Mouse (Mus musculus) cerebellum, adult 2 months (tissue): ENCODE results near the gene Lrmda. TPM values are rescaled to one million over a fixed set of nuclear protein-coding genes. Genes with fewer than 3 reads are reported as not detected.

Experiments
- DNase-seq, 2 experiments: peaks; one replicate each; pipeline ENCODE4 v3.0.0; 2021
- H3K27ac ChIP-seq: fragments of 200-500 bp; 2 replicates; pipeline ENCODE4 v1.5.1; 2012; ENCODE audit warnings: low read length, control low read depth, inconsistent platforms; ENCODE audit not compliant: insufficient read depth
- H3K27me3 ChIP-seq: fragments of 200-500 bp; 2 replicates; pipeline ENCODE4 v1.6.1; 2012; ENCODE audit warnings: inconsistent platforms, mild to moderate bottlenecking, low read length, moderate library complexity; ENCODE audit not compliant: control insufficient read depth, insufficient read depth
- H3K4me1 ChIP-seq: fragments of 200-500 bp; 2 replicates; pipeline ENCODE4 v1.6.1; 2011; ENCODE audit warnings: low read length; ENCODE audit not compliant: control insufficient read depth, insufficient read depth
- H3K4me3 ChIP-seq: fragments of 200-500 bp; replicated peaks from 2 replicates; pipeline ENCODE3; 2011; ENCODE audit warnings: mild to moderate bottlenecking, low read depth, low read length, control low read depth; ENCODE audit not compliant: insufficient read depth
- CTCF ChIP-seq: fragments of 200-500 bp; IDR thresholded peaks from 2 replicates; pipeline ENCODE4 v1.5.1; 2011; ENCODE audit warnings: low read depth, mild to moderate bottlenecking, control low read depth, low read length, moderate library complexity, borderline replicate concordance; ENCODE audit not compliant: insufficient read depth
- POLR2A ChIP-seq: fragments of 200-500 bp; IDR thresholded peaks from 2 replicates; pipeline ENCODE4 v1.6.1; 2011; ENCODE audit warnings: low read length, control low read depth, borderline replicate concordance; ENCODE audit not compliant: insufficient read depth
- WGBS: fragments of 180-500 bp; shearing (Covaris S2); methylation state at CpG from one replicate; pipeline ENCODE4 v1.1.7; 2018; 5-methylcytosine and 5-hydroxymethylcytosine counted together
- polyA plus RNA-seq: library from polyadenylated mRNA; depleted of rRNA; stranded (reverse); fragments of >200 nt; gene quantifications from 2 replicates; pipeline ENCODE4 v1.2.3, GENCODE M21; 2012

Lrmda gene
- polyA plus RNA-seq, 1 experiment, result 0.65 TPM

DNA sequence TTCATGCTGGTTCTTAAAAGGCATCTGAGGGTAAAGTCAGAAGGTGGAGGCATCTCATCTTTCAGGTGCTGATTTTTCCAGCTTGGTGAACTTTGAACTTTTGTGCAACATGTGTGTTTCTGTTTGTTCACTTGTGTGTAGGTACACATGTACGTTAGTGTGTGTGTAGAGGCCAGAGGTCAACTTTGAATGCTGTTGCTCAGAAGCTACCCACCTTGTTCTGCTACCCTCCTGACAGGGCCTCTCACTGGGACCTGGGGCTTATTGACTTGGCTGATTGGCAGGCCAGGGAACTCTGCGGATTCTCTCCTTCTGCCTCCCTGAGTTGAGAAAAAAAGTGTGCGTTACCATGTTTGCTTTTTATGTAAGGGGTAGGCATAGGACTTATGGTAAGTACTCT, 203.1 kb downstream of the Lrmda start:
- Histone ChIP-seq H3K4me3 (no peak overlapping the region), H3K27me3 (no peaks in the 10 kb centered on the region), H3K27ac (no peak overlapping the region), H3K4me1 (no peaks in the 10 kb centered on the region)
- DNase-seq, result no peak
- no peak for TF ChIP-seq POLR2A
- TF ChIP-seq CTCF, result no peak
- 92% methylated on average over 3 of the region's 3 CpGs for WGBS

GRCm38 (mm10) chr14:22226205-22226604, 206.7 kb downstream of the Lrmda start:
- 90% methylated on average over 2 of the region's 2 CpGs for WGBS
- no peak for DNase-seq
- Histone ChIP-seq H3K4me1 (no peaks in the 10 kb centered on the region), H3K27me3 (no peaks in the 10 kb centered on the region), H3K27ac (no peak overlapping the region), H3K4me3 (no peak overlapping the region)
- TF ChIP-seq CTCF (no peak), POLR2A (no peak)

DNA sequence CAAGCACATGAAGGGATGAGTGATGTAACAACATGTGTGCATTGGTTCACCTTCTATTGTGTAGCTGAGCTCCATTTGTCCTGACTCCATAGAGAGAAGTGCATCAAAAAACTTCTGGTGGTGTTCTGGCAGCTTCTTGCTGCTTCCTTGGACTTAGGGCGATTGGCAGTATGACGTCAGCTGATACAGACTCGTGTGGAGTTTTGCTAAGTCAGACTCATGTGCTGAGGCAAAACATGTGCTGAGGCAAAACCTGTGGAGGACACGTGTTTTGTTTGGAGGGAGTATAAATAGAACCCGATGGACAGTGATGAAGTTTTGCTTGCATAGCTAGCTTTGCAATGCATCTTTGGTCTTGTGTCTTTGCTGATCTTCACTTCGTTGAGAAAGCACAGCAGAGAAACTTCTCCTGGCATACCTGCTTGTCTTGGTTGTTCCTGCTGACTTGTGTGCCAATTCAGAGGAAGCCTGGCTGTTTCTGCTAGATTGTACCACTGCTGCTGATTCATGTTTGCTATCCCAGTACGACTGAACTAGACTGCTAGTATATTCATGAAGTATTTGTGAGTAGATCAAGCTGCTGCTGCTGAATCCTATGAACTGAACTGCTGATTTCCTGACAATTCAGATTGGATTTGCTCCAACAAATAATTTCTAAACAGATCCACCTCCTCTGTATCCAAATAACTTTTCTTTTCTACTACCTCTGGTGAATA, 208.9 kb downstream of the Lrmda start:
- no peaks in the 10 kb centered on the region for H3K4me1 ChIP-seq
- no peak overlapping the region for H3K27ac ChIP-seq
- TF ChIP-seq POLR2A (no peak), CTCF (no peak)
- no peaks in the 10 kb centered on the region; the same call in 1 of the 2 replicates for H3K27me3 ChIP-seq
- no peak overlapping the region for H3K4me3 ChIP-seq
- WGBS, result 84% methylated on average over 7 of the region's 7 CpGs
- no peak for DNase-seq

GRCm38 (mm10) chr14:22240315-22240714, 220.8 kb downstream of the Lrmda start:
- no peak for DNase-seq
- H3K4me3 ChIP-seq, result no peak overlapping the region
- WGBS, result 28% methylated on average over 3 of the region's 3 CpGs
- no peaks in the 10 kb centered on the region for H3K4me1 ChIP-seq
- no peaks in the 10 kb centered on the region for H3K27me3 ChIP-seq
- no peak overlapping the region for H3K27ac ChIP-seq
- TF ChIP-seq CTCF, result no peak
- TF ChIP-seq POLR2A, result no peak

DNA sequence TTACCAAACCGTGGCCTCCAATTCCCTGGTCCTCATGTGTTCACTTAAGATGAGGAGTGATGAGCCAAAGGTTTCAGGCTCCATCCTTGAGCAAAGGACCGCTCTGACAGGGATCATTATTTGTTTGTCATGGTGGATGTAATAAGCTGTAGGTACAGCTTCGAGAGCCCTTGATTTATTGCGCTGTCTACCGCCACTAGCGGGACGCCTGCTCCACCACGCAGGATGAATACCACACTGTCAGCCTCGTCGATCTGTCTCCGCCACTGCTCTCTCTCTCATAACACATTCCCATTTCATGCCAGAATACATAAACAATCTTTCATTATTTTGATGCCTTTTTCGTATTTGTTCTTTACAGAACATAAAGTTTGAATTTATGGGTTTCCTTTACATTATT, 235.9 kb downstream of the Lrmda start:
- no peaks in the 10 kb centered on the region for H3K27me3 ChIP-seq
- 87% methylated on average over 12 of the region's 12 CpGs for WGBS
- DNase-seq, result no peak
- no peak for TF ChIP-seq POLR2A
- no peak for TF ChIP-seq CTCF
- no peak overlapping the region for H3K4me3 ChIP-seq
- H3K4me1 ChIP-seq, result no peaks in the 10 kb centered on the region
- no peak overlapping the region for H3K27ac ChIP-seq

DNA sequence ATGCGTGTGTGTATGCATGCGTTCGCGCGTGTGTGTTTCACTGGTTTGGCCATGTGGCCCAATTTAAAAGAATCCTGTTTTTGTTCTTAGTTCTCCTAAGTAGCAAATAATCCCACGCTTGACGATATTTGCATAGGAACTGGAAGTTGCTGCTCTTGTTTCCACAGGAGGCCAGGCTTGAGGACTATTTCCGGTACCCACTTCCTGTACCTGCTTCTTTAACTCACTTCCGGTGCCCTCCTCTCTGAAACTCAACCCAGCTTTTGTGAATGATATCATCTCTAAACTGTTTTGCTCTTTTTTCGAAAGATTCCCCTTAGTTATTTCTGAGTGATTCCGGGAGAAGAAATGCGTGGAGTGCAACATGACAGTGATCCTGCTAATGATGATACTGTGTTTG, 236.8 kb downstream of the Lrmda start:
- H3K4me3 ChIP-seq, result no peak overlapping the region
- 93% methylated on average over 12 of the region's 12 CpGs for WGBS
- no peak overlapping the region for H3K27ac ChIP-seq
- no peak for DNase-seq
- no peak for TF ChIP-seq POLR2A
- TF ChIP-seq CTCF, result no peak
- no peaks in the 10 kb centered on the region for H3K27me3 ChIP-seq
- no peaks in the 10 kb centered on the region for H3K4me1 ChIP-seq

- WGBS, result 22% methylated on average over 10 of the region's 10 CpGs
- no peaks in the 10 kb centered on the region for H3K27me3 ChIP-seq
- TF ChIP-seq POLR2A (no peak), CTCF (no peak)
- DNase-seq, result no peak
- no peak overlapping the region for H3K4me3 ChIP-seq
- no peak overlapping the region for H3K27ac ChIP-seq
- H3K4me1 ChIP-seq, result no peaks in the 10 kb centered on the region
Measured at GRCm38 (mm10) chr14:22259376-22260032, 240.0 kb downstream of the Lrmda start.

DNA sequence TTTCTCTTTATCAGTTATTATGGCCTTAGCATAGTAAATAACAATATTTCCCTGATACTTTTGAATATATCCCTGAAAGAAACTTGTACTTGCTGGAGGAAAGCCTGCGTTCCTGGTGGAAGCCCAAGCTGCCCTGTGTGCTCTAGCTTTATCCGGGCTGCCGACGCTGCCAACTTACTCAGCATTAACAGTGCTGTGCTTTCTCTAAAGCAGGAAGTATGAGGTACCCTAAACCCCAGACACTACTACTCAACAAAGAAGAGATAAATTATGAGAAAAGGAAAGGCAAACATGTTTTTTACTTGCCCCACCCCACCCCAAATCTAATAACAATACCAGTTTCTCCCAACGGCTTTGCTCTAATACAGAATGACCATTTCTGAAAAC, 240.5 kb downstream of the Lrmda start:
- 32% methylated on average over 5 of the region's 5 CpGs for WGBS
- TF ChIP-seq POLR2A, result no peak
- TF ChIP-seq CTCF, result no peak
- H3K27ac ChIP-seq, result no peak overlapping the region
- no peak overlapping the region for H3K4me3 ChIP-seq
- H3K4me1 ChIP-seq, result no peaks in the 10 kb centered on the region
- no peaks in the 10 kb centered on the region for H3K27me3 ChIP-seq
- no peak for DNase-seq
